Mouse (Mus musculus): ENCODE measurements around the gene Cdc20b.

The Cdc20b gene

DNA sequence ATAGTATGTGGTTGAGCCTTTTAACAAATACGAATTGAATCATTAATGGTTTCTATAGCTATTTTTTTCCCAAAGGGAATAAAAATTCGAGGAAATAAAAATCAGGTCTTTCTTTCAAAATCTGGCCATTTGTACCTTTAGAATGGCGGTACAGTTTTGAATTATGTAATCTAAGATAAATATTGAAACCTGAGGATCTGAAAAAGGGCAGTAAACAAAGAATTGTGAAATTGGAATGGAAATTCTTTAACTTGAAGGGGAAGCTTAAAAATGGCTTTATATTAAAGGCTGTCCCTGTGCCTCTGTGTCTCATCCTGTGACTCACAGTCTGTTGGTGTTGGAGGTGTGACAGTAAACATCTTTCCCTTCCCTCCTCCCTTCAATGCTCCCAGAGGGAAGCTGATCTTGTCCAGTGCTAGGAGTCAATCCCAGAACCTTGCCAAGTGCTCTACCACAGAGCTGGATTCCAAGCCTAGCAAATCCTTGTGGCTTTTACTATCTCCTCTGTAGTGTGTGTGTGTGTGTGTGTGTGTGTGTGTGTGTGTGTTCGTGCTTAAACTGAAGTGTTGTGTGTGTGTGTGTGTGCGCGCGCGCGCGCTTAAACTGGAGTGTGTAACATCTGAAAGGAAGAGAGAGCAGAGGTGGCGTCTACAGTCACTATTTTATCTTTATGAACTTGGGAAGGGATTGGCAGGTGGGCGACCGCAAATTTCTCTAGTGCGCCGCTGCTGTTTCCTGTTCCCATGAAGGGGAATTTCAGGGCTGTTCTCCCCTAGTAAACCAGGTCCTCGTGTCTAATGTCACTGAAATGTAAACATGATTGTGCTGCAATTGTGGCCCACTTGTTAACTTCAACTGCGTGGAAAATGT lies 11.4 kb upstream of the Cdc20b start:
- DNase-seq (ENCODE audit: low read depth): no peak

DNA sequence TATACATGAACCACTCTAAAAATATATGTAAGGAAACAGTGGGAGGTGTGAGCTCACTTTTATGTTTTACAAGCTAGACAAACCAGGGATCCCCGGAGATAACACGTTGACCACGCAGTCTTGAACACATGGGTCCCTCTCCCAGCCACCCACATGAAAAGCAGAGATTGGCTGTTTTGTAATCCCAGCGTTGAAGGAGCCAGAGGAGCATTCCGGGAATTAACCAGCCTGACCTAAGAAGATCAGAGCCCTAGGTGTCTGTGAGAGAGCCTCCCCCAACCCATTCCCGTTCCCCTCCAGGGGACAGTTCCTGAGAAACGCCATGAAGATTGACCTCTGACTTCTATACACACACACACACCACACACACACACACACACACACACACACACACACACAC lies 3.6 kb upstream of the Cdc20b start:
- DNase-seq (ENCODE audit: low read depth): no peak

DNA sequence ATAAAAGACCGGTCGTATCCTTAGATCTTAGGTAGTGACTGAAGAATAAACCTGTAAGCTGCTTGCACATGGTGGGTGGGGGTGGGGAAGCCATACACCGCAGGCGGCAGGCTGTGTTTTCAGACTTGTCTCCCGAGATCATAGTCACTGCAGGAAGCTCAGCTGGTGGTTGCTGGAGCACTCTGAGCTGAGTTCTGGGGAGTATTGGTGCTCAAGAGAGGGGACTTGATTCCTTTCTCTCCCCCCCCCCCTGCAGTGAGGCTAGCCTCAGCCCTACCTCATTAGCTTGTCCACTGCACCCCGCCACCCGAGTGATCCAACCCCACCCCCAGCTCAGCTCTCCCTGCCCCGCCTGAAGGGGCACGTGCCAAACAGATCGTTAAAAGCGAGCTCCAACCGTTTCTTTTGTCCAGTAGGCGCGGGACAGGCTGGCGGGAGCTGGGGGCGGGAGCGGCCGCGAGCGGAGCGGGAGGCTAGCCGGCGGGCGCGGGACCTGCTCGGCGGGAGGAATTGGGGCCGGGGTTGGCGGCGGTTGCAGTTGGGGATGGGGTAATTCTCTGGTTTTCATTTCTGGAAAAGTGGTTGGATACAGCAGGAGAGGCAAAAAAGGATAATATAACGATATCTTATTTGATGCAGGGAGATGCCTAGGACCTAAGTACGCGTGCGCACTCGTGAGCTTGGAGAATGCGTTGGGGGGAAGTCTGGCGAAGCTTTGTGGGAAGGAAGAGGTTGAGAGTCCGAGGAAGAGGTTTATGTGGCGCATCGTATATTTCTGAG lies 2.9 kb upstream of the Cdc20b start:
- no peak for DNase-seq (ENCODE audit: low read depth)

DNA sequence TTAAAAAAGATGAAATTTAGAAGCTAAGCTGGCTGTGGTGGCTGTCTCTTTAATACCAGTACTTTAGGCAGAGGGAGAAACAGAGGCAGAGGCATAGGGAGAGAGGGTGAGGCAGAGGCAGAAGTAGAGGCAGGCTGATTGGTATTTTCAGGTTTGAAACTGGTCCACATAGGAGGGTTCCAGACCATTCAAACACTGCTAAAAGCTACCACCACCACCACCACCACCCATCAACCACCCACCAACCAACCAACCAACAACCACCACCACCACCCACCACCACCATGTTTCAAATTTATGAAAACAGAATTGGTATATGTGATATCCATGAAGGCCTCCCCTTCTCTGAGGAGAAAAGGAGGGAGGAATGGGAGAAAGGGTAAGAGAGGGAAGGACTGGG lies 2.1 kb upstream of the Cdc20b start:
- DNase-seq (ENCODE audit: low read depth): no peak

DNA sequence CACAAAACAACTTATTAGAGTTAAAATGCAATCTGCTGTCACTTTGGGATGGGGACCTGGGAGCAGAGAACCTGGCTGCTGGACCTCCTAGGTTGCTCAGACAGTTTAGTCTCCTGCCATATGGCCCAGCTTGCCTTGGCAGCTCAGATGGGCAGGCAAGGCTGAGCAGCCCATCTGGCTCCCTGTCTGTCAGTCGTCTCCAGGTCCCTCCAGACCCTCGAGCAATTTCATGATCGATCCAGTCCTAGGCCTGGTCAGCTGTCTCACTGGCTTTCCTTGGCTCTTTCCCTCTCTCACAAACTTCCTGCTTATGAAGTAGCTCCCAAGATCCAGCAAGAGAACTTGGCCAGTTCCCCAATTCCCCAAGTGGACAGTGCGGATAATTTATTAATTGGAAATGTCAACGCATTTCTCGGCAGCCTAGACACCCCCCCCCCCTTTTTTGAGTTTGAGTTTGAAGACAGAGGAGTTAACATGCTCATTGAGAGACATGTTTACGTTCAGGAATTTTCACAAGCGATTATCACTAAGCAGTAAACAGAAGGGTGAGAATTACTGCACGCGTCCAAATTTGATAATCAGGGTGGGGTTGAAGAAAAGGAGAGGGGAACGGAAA lies 532 bp upstream of the Cdc20b start:
- peak; percentile 21 for DNase-seq (ENCODE audit: low read depth)

DNA sequence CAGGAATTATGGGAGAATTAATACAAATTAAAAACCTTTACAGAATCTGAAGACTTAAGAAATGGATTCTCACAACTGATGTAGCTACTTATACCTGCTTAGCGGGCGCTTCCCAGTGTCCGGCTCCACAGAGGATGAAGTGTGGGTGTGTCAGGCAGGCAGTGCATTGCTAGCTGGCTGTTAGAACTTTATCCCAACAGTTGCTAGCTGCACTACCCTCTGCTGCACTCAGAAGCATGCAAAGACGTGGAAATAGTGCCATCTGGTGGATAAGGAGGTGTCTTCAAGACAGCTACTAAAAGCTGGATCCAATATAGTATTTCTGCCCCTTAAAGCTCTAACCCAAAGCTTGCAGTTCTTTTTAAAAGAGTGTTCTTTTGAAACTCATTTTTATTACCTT lies 941 bp downstream of the Cdc20b start:
- DNase-seq (ENCODE audit: low read depth): peak; percentile 85

DNA sequence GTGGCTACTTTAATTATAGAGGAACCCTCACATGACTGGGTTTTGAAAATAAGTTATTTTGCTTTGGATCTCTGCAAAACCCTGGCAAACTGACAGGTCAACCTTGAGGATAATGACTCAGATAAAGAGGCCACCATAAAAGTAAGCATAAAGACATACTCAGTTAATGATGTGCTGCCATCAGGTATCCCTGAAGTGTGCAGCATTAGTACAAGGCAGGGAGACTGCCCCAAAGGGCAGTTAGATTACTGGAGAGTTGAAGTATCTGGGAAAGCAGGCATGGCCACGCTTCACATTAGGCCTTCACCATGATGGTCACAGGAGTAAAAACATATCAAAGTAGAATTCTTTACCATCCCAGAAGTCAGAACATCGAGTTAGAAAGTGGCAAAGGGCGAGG lies 10.0 kb downstream of the Cdc20b start:
- no peak for DNase-seq (ENCODE audit: low read depth)

- DNase-seq (ENCODE audit: low read depth): no peak
Observed at GRCm38 (mm10) chr13:113045458-113046110, 10.7 kb downstream of the Cdc20b start.

- DNase-seq (ENCODE audit: low read depth): no peak
Observed at GRCm38 (mm10) chr13:113046211-113046883, 11.4 kb downstream of the Cdc20b start, which contains the start of gene Gpx8. Gene Gpx8, minus strand, starts transcription at chr13:113046410.

GRCm38 (mm10) chr13:113047018-113047417 lies 12.1 kb downstream of the Cdc20b start:
- no peak for DNase-seq (ENCODE audit: low read depth)

DNA sequence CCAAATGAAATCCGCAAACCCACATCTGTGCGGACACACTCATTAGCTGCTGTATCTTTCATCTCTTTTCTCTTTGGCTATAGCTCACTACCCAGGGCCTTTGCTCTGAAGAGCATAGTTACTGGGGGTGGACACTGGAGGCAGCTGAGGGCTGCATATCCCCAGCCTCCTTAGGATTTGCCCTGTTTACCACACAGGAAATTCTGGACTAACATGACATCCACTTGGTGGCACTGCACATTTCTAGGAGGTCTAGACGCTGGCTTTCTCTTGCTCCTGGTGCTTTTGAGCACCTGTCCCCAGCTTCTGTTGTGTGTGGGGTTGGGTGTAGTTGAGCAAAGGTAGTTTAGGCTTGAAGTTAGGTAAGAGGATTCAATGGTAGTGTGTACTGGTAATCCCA lies 12.7 kb downstream of the Cdc20b start:
- no peak for DNase-seq (ENCODE audit: low read depth)

GRCm38 (mm10) chr13:113054230-113054629 lies 19.3 kb downstream of the Cdc20b start:
- DNase-seq (ENCODE audit: low read depth): no peak

- DNase-seq (ENCODE audit: low read depth): no peak
Observed at GRCm38 (mm10) chr13:113055826-113056225, 20.9 kb downstream of the Cdc20b start.

GRCm38 (mm10) chr13:113061746-113062145 lies 26.8 kb downstream of the Cdc20b start:
- no peak for DNase-seq (ENCODE audit: low read depth)

- no peak for DNase-seq (ENCODE audit: low read depth)
Observed at GRCm38 (mm10) chr13:113064542-113064941, 29.6 kb downstream of the Cdc20b start.

DNA sequence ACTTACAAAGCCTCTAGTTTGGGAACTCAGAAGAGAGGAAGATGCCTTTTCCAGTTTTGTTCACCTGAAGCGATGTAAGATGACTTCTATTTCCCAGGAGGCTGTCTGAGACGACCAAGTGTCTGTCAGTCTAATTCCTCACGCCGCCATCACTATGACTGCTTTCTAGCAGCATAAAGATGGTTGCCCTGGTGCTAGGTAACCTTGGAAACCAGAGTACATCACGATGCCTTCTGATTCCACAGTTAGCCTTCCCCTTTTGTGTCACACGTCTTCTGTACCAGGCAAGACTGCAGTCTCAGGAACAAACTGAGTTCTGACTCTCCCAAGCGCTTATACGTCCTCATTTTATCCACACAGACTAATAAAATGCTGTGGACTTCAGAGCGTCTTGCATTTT lies 44.1 kb downstream of the Cdc20b start:
- DNase-seq (ENCODE audit: low read depth): no peak

- DNase-seq (ENCODE audit: low read depth): no peak
Observed at GRCm38 (mm10) chr13:113082101-113082500, 47.2 kb downstream of the Cdc20b start.

DNA sequence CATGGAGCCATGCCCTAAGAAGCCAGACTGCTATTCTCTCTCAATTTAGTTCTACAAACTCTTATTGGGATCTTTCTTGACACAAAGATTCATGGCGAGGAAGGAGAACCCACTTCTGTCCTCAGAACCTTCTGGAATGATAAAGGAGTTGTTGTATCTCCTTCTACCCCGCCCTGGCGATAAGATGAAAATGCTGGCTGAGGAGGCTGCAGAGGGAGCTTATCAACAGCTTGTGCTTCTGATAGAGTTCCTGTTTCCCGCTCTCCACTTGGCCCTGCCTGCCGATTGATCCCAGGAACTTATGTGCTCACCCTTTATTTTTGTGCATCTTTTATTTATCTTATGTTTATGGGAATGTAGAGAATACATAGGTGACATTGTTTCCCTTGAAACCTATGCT lies 49.8 kb downstream of the Cdc20b start:
- DNase-seq (ENCODE audit: low read depth): no peak

DNA sequence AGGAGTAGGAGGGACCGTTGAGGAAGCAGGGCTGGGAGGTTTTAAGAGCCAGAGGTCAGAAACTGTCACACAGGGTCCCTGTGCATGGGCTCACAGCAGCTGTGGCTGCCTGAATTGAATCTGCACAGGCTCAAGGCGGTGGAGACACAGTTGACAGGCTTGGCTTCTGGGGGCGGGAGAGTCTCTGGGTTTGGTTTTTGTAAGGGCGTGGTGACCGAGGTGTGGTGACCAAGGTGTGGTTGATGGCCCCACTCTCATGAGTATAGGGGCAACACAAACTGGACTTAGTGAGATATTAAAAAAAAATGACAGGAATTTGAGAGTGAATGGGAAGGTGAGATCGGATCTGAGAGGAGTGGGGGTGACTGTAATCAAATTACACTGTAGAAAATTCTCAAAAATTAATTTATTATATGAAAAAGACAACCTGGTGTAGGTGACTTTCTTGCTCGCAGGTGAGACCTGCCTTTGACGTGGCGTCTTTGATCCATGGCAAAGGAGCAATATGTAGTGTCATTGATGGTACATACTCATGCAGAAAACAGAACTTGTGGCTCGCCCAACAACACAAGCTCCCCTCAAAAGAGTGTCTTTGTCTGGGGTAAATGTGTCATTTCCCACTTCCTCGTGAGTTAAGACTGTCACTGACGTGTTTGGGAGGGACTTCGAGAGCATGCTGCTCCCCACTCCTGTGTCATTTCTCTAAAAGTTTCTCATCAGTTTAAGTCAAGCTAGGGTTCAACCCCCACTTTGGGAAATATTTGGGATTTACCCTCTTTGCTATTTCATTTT lies 52.5 kb downstream of the Cdc20b start:
- no peak for DNase-seq (ENCODE audit: low read depth)

- DNase-seq (ENCODE audit: low read depth): no peak
Observed at GRCm38 (mm10) chr13:113090489-113090888, 55.6 kb downstream of the Cdc20b start.

DNA sequence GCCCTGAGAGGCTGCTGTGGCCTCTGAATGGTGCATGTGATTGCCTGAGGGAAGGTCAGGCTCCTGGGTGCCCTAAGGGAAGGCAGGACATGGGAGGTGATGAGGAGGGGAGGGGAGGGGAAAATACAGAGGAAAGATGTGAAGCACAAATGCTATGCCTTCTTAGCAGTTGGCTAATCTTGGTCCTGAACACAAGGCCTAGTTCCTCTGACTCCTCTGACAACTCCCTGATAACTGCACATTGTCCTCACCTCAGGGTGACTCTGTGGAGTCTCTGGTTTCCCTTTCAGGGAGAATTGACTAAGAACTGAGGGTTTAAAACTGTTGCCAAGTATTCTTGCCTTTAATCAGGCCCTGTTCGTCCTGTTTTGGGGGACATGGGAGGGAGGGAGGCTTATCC lies 59.7 kb downstream of the Cdc20b start:
- DNase-seq (ENCODE audit: low read depth): no peak

All from c-Kit-positive CD71-positive TER-119-negative erythroid progenitor cells, embryonic 14.5 days (primary cell).